Mouse (Mus musculus): ENCODE data around the gene Prrt4.
A peak's percentile ranks its signal among the peaks of the same experiment; 100 is the strongest.
"Not testable (repeated sequence)": the region's sequence is repeated elsewhere in the genome, so short reads cannot be mapped to it uniquely, and the experiment has no call there.

Prrt4 gene

GRCm38 (mm10) chr6:29178888-29179658 is at the start of gene Prrt4:
TSS of gene Prrt4 (minus strand) at chr6:29179584.
- peak; percentile 57 to 73 for DNase-seq (ENCODE audit: low spot score in 2 of 2)

DNA sequence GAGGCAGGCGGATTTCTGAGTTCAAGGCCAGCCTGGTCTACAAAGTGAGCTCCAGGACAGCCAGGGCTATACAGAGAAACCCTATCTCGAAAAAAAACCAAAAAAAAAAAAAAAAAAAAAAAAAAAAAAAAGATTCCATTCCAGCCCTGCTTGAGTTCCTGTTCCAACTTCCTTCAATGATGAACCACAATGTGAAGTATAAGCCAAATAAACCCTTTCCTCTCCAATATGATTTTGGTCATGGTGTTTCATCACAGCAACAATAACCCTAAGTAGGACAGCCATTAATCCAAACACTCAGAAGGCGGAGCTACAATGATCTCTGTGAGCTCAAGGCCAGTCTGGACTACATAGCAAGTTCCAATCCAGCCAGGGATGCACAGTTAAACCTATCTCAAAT is 38.3 kb upstream of the Prrt4 start:
- DNase-seq (ENCODE audit: low spot score in 2 of 2): not testable (repeated sequence)

GRCm38 (mm10) chr6:29215881-29216501 is 36.6 kb upstream of the Prrt4 start, which contains the start of gene Impdh1:
TSS of gene Impdh1 (minus strand) at chr6:29216364.
- DNase-seq (ENCODE audit: low spot score in 2 of 2): peak in 1 of 2 experiments; percentile 66

DNA sequence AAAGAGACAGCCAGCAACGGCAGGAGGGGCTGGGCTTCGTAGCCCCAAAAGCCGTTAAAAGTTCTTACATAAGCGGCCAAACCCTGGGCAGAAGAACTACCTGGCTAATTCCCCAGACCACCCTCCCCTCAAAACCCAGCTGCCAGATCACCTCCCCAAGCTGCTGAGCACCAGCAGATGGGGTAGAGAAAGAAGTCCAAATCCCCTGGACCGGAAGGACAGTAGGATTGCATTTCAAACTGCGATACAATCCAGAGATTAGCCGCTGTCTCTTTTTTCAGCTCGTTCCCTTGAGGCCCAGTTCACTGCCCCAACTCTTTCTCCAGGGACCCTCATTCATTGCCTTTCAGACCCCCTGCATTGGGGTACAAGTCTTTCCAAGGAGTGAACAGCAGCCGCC is 35.8 kb upstream of the Prrt4 start:
- DNase-seq (ENCODE audit: low spot score in 2 of 2): no peak

- DNase-seq (ENCODE audit: low spot score in 2 of 2): no peak
Measured at GRCm38 (mm10) chr6:29214776-29215175, 35.4 kb upstream of the Prrt4 start.

- no peak for DNase-seq (ENCODE audit: low spot score in 2 of 2)
Measured at GRCm38 (mm10) chr6:29214245-29214644, 34.9 kb upstream of the Prrt4 start.

GRCm38 (mm10) chr6:29213436-29213835 is 34.1 kb upstream of the Prrt4 start:
- no peak for DNase-seq (ENCODE audit: low spot score in 2 of 2)

GRCm38 (mm10) chr6:29211806-29212492 is 32.6 kb upstream of the Prrt4 start:
- DNase-seq (ENCODE audit: low spot score in 2 of 2): peak; percentile 71 to 75

- no peak for DNase-seq (ENCODE audit: low spot score in 2 of 2)
Measured at GRCm38 (mm10) chr6:29211146-29211545, 31.8 kb upstream of the Prrt4 start.

- DNase-seq (ENCODE audit: low spot score in 2 of 2): no peak
Measured at GRCm38 (mm10) chr6:29210231-29210936, 31.0 kb upstream of the Prrt4 start.

DNA sequence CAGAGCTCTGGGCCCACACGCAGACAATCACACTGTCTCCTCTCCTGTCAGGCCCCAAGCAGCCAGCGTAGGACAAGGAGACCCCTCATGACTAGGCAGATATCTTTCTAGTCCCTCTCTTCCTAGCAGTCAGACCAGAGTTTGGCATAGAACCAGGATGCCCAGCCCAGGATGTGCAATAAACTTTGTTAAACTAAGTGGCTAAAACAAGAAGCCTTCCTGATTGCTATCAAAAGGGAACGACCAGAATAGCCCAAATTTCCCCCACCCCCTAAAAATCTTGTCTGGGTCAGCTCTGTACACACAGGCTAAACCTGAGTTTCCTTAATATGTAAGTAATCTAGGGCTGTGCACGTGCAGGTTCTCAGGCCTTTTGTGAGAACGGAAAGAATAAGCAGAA is 28.8 kb upstream of the Prrt4 start:
- DNase-seq (ENCODE audit: low spot score in 2 of 2): no peak

DNA sequence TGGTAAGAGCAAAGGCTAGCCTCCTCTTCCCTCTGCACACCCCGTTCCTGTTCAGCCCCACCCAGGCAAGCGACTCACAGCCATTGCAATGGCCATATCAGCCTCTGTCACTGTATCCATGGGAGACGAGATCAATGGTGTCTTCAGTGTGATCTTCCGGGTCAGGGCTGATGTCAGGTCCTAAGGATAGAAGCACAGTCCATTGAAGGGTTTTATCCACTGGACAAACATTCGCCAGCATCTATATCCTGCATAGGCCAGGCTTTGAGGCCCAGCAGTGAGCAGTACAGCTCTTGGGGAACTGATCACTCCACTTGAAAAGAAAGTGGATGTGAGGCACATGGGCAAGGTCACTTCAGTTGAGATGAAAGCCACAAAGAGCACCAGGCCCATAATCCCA is 27.6 kb upstream of the Prrt4 start:
- no peak for DNase-seq (ENCODE audit: low spot score in 2 of 2)

GRCm38 (mm10) chr6:29206006-29206405 is 26.6 kb upstream of the Prrt4 start:
- no peak for DNase-seq (ENCODE audit: low spot score in 2 of 2)

DNA sequence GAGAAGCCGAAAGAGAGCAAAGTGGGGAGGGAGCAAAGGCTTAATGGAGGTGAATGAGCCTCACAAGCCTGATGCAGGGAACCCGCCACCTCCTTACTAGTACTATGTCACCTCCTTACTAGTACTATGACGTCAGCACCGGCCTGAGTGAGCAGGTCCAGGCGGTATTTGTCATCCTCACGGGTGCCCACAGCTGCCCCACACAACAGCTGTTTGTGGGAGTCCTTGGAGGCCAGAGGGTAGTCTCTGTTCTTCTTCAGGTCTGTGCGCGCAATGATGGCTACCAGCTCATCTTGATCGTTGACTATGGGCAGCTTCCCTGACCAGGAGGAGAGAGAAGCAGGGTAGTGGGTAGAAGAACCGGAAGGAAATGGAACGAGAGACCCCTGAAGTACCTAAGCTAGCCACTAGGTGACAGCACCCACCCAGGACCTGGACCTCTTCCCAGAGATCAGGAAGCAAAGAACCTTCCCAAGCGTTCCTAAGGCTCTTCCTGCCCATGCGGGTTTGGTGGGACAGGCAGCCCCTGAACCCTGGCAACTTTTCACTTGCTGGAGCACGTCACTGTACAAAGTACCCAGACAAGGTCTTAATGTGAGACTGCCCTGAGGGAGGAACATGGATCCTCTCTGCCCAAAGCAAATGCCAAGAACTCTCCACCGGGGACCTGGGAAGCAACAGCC is 25.7 kb upstream of the Prrt4 start:
- no peak for DNase-seq (ENCODE audit: low spot score in 2 of 2)

DNA sequence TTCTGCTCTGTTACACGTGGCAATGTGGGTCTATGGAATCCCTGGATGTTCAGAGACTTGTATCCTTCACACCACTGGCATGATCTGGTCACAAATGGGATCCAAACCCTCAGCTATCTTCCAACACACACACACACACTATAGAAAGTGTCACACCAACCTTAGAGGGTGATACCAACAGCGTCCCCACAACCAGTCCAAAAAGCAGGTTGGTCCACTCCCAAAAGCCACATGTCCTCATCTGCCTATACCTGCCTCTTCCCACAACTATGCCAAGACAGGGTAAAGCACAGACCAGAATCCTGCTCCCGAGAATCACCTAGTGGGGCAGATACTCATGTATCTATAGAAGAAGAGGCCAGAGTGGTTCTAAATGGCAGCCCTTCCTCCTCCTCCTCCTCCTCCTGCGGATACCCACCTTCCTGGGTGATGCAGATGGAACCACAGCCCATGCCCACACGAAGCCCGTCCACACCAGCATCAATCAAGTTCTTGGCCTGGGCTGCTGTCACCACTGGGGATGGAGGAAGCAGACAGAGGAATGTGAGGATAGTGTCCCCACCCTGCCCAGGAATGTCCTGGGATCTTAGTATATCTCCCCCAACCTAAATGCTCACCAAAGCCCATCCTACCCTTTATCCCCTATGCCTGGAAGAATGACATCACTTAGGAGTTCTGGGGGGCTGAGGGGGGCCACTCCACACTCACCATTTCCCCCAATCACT is 24.6 kb upstream of the Prrt4 start:
- no peak for DNase-seq (ENCODE audit: low spot score in 2 of 2)

DNA sequence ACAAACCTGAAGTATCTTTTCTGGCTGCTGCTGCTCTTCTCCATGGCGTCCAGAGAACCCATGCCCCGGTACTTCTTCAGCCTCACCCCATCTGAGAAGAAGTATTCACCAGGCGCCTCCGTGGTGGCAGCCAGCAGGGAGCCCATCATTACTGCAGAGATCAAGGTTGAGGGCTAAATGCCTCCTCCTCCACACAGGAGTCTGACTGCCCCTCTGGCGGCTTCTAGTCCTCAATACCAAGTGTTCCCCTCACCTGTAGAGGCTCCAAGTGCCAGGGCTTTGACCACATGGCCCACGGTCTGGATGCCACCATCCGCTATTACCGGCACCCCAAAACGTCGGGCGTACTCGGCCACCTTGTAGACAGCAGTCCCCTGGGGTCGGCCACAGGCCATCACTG is 23.7 kb upstream of the Prrt4 start:
- no peak for DNase-seq (ENCODE audit: low spot score in 2 of 2)

DNA sequence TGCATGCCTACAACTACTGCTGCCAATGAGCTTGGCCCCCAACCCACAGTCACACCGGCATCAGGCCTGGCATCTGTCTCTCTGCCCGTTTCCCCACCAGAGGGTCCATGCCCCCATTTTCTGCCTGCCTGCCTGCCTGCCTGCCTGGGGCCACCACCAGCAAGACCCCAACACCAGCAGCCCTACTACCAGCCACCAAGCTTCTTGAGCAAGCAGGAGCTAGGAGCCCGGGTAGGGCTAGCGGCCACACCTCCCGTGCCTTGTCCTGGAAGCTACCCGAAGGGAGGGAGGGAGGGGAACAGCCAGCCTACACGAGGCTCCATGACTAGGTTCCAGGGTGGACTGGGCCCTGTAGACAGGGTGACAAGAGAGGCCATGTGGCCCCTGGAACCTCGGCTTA is 22.6 kb upstream of the Prrt4 start:
- no peak for DNase-seq (ENCODE audit: low spot score in 2 of 2)

GRCm38 (mm10) chr6:29201341-29201740 is 22.0 kb upstream of the Prrt4 start:
- no peak for DNase-seq (ENCODE audit: low spot score in 2 of 2)

GRCm38 (mm10) chr6:29200496-29200895 is 21.1 kb upstream of the Prrt4 start:
- DNase-seq (ENCODE audit: low spot score in 2 of 2): peak in 1 of 2 experiments; percentile 18

DNA sequence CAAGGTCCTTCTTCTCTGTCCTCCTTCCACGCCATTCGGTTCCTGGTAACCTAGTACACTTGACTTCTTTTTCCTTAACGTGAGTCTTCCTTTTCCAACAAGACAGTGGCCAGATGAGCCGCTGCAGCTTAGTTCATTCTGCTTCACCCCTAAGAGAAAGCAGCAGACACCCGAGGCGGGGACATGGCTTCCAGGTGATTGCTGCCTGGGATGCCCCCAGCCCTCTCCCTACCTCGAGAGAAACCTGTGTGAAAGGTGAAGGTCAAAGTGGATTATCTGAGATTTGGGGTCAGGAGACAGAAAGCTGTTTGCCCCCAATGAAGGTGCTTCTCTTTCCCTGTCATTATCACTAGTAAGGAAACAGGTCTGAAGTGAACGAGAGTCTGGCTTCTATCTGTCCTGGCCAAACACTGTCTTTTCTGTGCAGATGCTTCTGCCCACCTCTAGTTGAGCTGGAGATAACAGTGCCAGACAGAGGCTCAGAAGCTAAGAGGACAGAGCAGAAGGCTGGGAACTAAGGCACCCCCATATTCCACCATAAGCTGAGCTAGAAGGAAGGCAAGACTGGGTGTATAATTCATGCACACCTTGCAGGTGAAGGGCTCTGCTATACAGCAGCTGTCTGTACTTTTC is 20.0 kb upstream of the Prrt4 start:
- no peak for DNase-seq (ENCODE audit: low spot score in 2 of 2)
